Mouse (Mus musculus): ENCODE measurements around the gene 2510002D24Rik.

Gene 2510002D24Rik

GRCm38 (mm10) chr16:18836468-18837208, at the start of gene 2510002D24Rik, which contains the start of gene Gm28539:
Gene 2510002D24Rik (plus strand): TSS chr16:18836578.
Gene Gm28539 (plus strand): TSS chr16:18836584.
- peak; percentile 94 for DNase-seq (ENCODE audit: low read depth, low spot score)

- DNase-seq (ENCODE audit: low read depth, low spot score) = no peak
Measured at GRCm38 (mm10) chr16:18786652-18787051, 49.7 kb upstream of the 2510002D24Rik start.

- no peak for DNase-seq (ENCODE audit: low read depth, low spot score)
Measured at GRCm38 (mm10) chr16:18788627-18789406, 47.6 kb upstream of the 2510002D24Rik start.

- DNase-seq (ENCODE audit: low read depth, low spot score) = no peak
Measured at GRCm38 (mm10) chr16:18795223-18795899, 41.0 kb upstream of the 2510002D24Rik start.

GRCm38 (mm10) chr16:18796645-18797044, 39.7 kb upstream of the 2510002D24Rik start:
- no peak for DNase-seq (ENCODE audit: low read depth, low spot score)

- no peak for DNase-seq (ENCODE audit: low read depth, low spot score)
Measured at GRCm38 (mm10) chr16:18798151-18798550, 38.2 kb upstream of the 2510002D24Rik start.

- peak; percentile 16 for DNase-seq (ENCODE audit: low read depth, low spot score)
Measured at GRCm38 (mm10) chr16:18798841-18799240, 37.5 kb upstream of the 2510002D24Rik start.

- DNase-seq (ENCODE audit: low read depth, low spot score) = no peak
Measured at GRCm38 (mm10) chr16:18805746-18806145, 30.6 kb upstream of the 2510002D24Rik start.

- no peak for DNase-seq (ENCODE audit: low read depth, low spot score)
Measured at GRCm38 (mm10) chr16:18809001-18809400, 27.4 kb upstream of the 2510002D24Rik start.

GRCm38 (mm10) chr16:18811032-18811431, 25.3 kb upstream of the 2510002D24Rik start:
- peak; percentile 19 for DNase-seq (ENCODE audit: low read depth, low spot score)

GRCm38 (mm10) chr16:18811468-18812384, 24.7 kb upstream of the 2510002D24Rik start, which contains the start of the genes Ufd1 and Cdc45:
Gene Ufd1 (plus strand): TSS chr16:18811779.
Gene Cdc45 (minus strand): TSS chr16:18811987.
- peak; percentile 96 for DNase-seq (ENCODE audit: low read depth, low spot score)

- DNase-seq (ENCODE audit: low read depth, low spot score) = no peak
Measured at GRCm38 (mm10) chr16:18812385-18812910, 23.9 kb upstream of the 2510002D24Rik start.

GRCm38 (mm10) chr16:18822356-18822755, 14.0 kb upstream of the 2510002D24Rik start:
- no peak for DNase-seq (ENCODE audit: low read depth, low spot score)

GRCm38 (mm10) chr16:18822925-18823324, 13.5 kb upstream of the 2510002D24Rik start:
- no peak for DNase-seq (ENCODE audit: low read depth, low spot score)

GRCm38 (mm10) chr16:18828630-18829029, 7.7 kb upstream of the 2510002D24Rik start:
- no peak for DNase-seq (ENCODE audit: low read depth, low spot score)

- no peak for DNase-seq (ENCODE audit: low read depth, low spot score)
Measured at GRCm38 (mm10) chr16:18829102-18829501, 7.3 kb upstream of the 2510002D24Rik start.

- no peak for DNase-seq (ENCODE audit: low read depth, low spot score)
Measured at GRCm38 (mm10) chr16:18833486-18833885, 2.9 kb upstream of the 2510002D24Rik start.

- DNase-seq (ENCODE audit: low read depth, low spot score) = no peak
Measured at GRCm38 (mm10) chr16:18836073-18836467, 308 bp upstream of the 2510002D24Rik start.

- DNase-seq (ENCODE audit: low read depth, low spot score) = no peak
Measured at GRCm38 (mm10) chr16:18838346-18838745, 2.0 kb downstream of the 2510002D24Rik start.

GRCm38 (mm10) chr16:18846301-18846820, 10.0 kb downstream of the 2510002D24Rik start:
- DNase-seq (ENCODE audit: low read depth, low spot score) = no peak
